Mouse (Mus musculus) frontal cortex, postnatal 10 days (tissue): Measurements from ENCODE around the gene S100a10.
A peak's percentile ranks its signal among the peaks of the same experiment; 100 is the strongest.
"Not testable (repeated sequence)": the region's sequence is repeated elsewhere in the genome, so short reads cannot be mapped to it uniquely, and the experiment has no call there.

Experiments used
- DNase-seq, 2 experiments: peaks; one replicate each; pipeline ENCODE4 v3.0.0; 2022; ENCODE audit warnings: low spot score in 2 of 2, mixed read lengths in 1 of 2

S100a10 gene

GRCm38 (mm10) chr3:93554981-93555877 lies at the start of gene S100a10:
S100a10 (plus strand) TSS chr3:93555080.
- peak in 1 of 2 experiments; percentile 22 for DNase-seq

GRCm38 (mm10) chr3:93505960-93506863 lies 48.7 kb upstream of the S100a10 start:
- peak in 1 of 2 experiments; percentile 11 for DNase-seq

GRCm38 (mm10) chr3:93506881-93507325 lies 48.0 kb upstream of the S100a10 start:
- no peak for DNase-seq

- no peak for DNase-seq
These were observed 45.6 kb upstream of the S100a10 start for GRCm38 (mm10) chr3:93509301-93509700.

GRCm38 (mm10) chr3:93511036-93511435 lies 43.8 kb upstream of the S100a10 start:
- DNase-seq: no peak

- DNase-seq: no peak
These were observed 43.1 kb upstream of the S100a10 start for GRCm38 (mm10) chr3:93511801-93512200.

- DNase-seq: no peak
These were observed 42.3 kb upstream of the S100a10 start for GRCm38 (mm10) chr3:93512386-93513101.

- no peak for DNase-seq
These were observed 40.3 kb upstream of the S100a10 start for GRCm38 (mm10) chr3:93514628-93515027.

GRCm38 (mm10) chr3:93517343-93517742 lies 37.5 kb upstream of the S100a10 start:
- DNase-seq: no peak

- DNase-seq: no peak
These were observed 35.0 kb upstream of the S100a10 start for GRCm38 (mm10) chr3:93519856-93520329.

- DNase-seq: peak; percentile 4 to 9
These were observed 34.3 kb upstream of the S100a10 start, which contains the start of gene S100a11 for GRCm38 (mm10) chr3:93520330-93521193. S100a11 (plus strand) TSS chr3:93520488.

GRCm38 (mm10) chr3:93521462-93522057 lies 33.3 kb upstream of the S100a10 start:
- DNase-seq: no peak

- peak in 1 of 2 experiments; percentile 42 for DNase-seq
These were observed 32.3 kb upstream of the S100a10 start for GRCm38 (mm10) chr3:93522611-93523010.

- no peak for DNase-seq
These were observed 27.6 kb upstream of the S100a10 start for GRCm38 (mm10) chr3:93527300-93527699.

GRCm38 (mm10) chr3:93528807-93529206 lies 26.1 kb upstream of the S100a10 start:
- no peak for DNase-seq

- no peak for DNase-seq
These were observed 17.8 kb upstream of the S100a10 start for GRCm38 (mm10) chr3:93537068-93537576.

- no peak for DNase-seq
These were observed 16.4 kb upstream of the S100a10 start for GRCm38 (mm10) chr3:93538486-93538885.

- no peak for DNase-seq
These were observed 13.4 kb upstream of the S100a10 start for GRCm38 (mm10) chr3:93541501-93541900.

GRCm38 (mm10) chr3:93544170-93544569 lies 10.7 kb upstream of the S100a10 start:
- not testable (repeated sequence) for DNase-seq
